Mouse (Mus musculus): Measurements from ENCODE around the gene Psat1.

Gene Psat1

GRCm38 (mm10) chr19:15866851-15867250, 80.3 kb downstream of the Psat1 start:
- in situ Hi-C loops (cut with MboI, MseI) = loop anchor here (10.0 kb wide), 1 partner anchor 108 kb away; no protein-coding TSS in a partner anchor

- in situ Hi-C loops (cut with MboI, MseI) = loop anchor here (10.0 kb wide), 1 partner anchor 109 kb away; no protein-coding TSS in a partner anchor
Observed at GRCm38 (mm10) chr19:15866126-15866525, 81.0 kb downstream of the Psat1 start.

- in situ Hi-C loops (cut with MboI, MseI) = loop anchor here (10.0 kb wide), 1 partner anchor 109 kb away; no protein-coding TSS in a partner anchor
Observed at GRCm38 (mm10) chr19:15865431-15865830, 81.7 kb downstream of the Psat1 start.

GRCm38 (mm10) chr19:15864129-15864528, 83.0 kb downstream of the Psat1 start:
- in situ Hi-C loops (cut with MboI, MseI) = loop anchor here (10.0 kb wide), 1 partner anchor 111 kb away; no protein-coding TSS in a partner anchor

- in situ Hi-C loops (cut with MboI, MseI) = no loop called here
Observed at GRCm38 (mm10) chr19:15855379-15855778, 91.8 kb downstream of the Psat1 start.
